Mouse (Mus musculus): ENCODE results near the gene Olfr1359.
"Not testable (repeated sequence)": the region's sequence is repeated elsewhere in the genome, so short reads cannot be mapped to it uniquely, and the experiment has no call there.

- TF ChIP-seq GATA1 (IDR thresholded peaks at IDR 0.05; ENCODE audit: borderline replicate concordance, low read length); FLI1 (IDR thresholded peaks at IDR 0.05; ENCODE audit: low read length): not testable (repeated sequence)
These were observed 52.5 kb downstream of the Olfr1359 start, which contains the start of gene Hist1h4k for GRCm38 (mm10) chr13:21750159-21751017.

Measured in megakaryocyte, embryonic 14.5 days (primary cell).